Mouse (Mus musculus) layer of hippocampus, adult 18-20 months (tissue): Measurements from ENCODE around the gene Ralgps2. TPM values are rescaled to one million over a fixed set of nuclear protein-coding genes. Genes with fewer than 3 reads are reported as not detected.

Source experiments
- DNase-seq, 2 experiments: peaks; one replicate each; pipeline ENCODE4 v3.0.0; 2022; ENCODE audit warnings: low spot score in 2 of 2
- total RNA-seq, 2 experiments: library from RNA; stranded (reverse); gene quantifications; 2 replicates each; pipeline ENCODE4 v1.2.3; 2021

Ralgps2 gene
- total RNA-seq, 2 experiments from 2014 or later = 64.3 to 72.6 TPM

- DNase-seq = no peak
Observed at GRCm38 (mm10) chr1:156770845-156771244, 168.6 kb downstream of the Ralgps2 start.

- no peak for DNase-seq
Observed at GRCm38 (mm10) chr1:156769621-156770297, 169.7 kb downstream of the Ralgps2 start.

GRCm38 (mm10) chr1:156769163-156769562, 170.3 kb downstream of the Ralgps2 start:
- no peak for DNase-seq

GRCm38 (mm10) chr1:156765311-156765710, 174.1 kb downstream of the Ralgps2 start:
- DNase-seq = no peak

GRCm38 (mm10) chr1:156764584-156764983, 174.8 kb downstream of the Ralgps2 start:
- no peak for DNase-seq

- no peak for DNase-seq
Observed at GRCm38 (mm10) chr1:156763280-156763679, 176.1 kb downstream of the Ralgps2 start.

- DNase-seq = no peak
Observed at GRCm38 (mm10) chr1:156761430-156761801, 178.0 kb downstream of the Ralgps2 start.

- DNase-seq = no peak
Observed at GRCm38 (mm10) chr1:156760549-156761429, 178.6 kb downstream of the Ralgps2 start.

- no peak for DNase-seq
Observed at GRCm38 (mm10) chr1:156758326-156758725, 181.1 kb downstream of the Ralgps2 start.

GRCm38 (mm10) chr1:156754608-156755413, 184.6 kb downstream of the Ralgps2 start:
- DNase-seq = no peak

Other genes starting within 250 kb of the Ralgps2 start
- gene Fam20b, start 220.5 kb downstream of the Ralgps2 start, total RNA-seq = 10 to 100 TPM; 82.7 to 83.8 TPM
- gene Angptl1, start 101.1 kb downstream of the Ralgps2 start, total RNA-seq = 1 to 10 TPM in 1 of 2 experiments, under 1 TPM in 1; 0.74 to 1.6 TPM
- not detected for gene Tex35, start 169.1 kb upstream of the Ralgps2 start, total RNA-seq